Mouse (Mus musculus): ENCODE data around the gene Tacc2. TPM values are rescaled to one million over a fixed set of nuclear protein-coding genes. Genes with fewer than 3 reads are reported as not detected.
A peak's percentile ranks its signal among the peaks of the same experiment; 100 is the strongest.

The Tacc2 gene
- total RNA-seq, 2 experiments from 2014 or later: 75.1 to 82.4 TPM

DNA sequence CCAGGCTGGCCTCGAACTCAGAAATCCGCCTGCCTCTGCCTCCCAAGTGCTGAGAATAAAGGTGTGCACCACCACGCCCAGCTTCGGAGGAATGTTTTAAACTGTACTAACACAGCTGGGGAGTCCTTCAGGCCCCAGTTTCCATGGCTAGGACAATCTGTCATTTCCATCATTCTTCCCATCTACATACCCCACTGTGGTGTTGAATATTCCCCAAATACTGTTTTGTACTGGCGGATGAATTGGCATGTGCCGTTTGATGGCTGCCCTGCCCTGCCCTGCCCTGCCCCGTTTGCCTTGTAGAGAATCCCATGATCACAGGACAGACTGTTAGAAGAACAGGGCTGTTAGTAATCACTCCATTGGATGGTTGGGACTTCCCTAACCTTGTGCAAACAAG lies 134.6 kb downstream of the Tacc2 start:
- no peak for DNase-seq (ENCODE audit: extremely low spot score in 1 of 2, low spot score in 1 of 2)

DNA sequence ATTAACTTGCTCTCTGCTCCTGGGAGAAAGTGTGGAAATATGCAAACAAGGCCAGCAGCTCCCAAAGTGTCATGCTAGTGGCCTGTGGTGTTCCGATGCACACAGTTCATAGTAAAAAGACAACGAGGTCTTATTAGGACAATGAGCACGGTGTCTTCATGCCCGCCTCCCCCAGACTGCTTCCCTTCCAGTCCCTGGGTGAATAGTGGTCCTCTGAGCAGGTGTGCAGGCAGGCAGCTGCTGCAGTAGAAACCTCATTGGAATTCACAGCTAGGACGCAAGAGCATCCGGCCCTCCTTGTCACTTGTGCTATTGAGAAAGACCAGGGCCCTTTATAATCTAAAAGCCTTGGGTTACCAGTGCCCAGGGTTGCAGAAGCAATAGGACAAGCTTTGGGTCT lies 136.1 kb downstream of the Tacc2 start:
- DNase-seq (ENCODE audit: extremely low spot score in 1 of 2, low spot score in 1 of 2): no peak

DNA sequence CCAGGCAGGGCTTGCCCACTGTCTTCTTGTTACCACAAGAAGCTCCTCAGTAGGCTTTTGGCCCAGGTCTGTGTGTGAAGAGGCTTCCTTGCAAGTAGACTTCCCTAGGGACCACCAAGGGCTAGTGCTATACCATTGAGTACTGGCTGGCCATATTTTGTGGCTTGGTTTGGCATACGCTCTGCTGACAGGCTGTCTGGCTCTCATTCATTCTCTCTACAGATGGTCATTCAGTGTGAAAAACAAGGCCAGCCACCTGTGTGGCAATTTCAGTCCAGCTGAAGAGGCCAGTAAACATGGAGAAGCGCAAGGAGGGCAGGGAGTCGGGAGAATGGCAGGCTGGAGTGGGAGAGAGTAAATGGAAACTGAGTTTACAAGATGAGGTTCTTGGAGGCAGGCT lies 138.2 kb downstream of the Tacc2 start:
- no peak for DNase-seq (ENCODE audit: extremely low spot score in 1 of 2, low spot score in 1 of 2)

DNA sequence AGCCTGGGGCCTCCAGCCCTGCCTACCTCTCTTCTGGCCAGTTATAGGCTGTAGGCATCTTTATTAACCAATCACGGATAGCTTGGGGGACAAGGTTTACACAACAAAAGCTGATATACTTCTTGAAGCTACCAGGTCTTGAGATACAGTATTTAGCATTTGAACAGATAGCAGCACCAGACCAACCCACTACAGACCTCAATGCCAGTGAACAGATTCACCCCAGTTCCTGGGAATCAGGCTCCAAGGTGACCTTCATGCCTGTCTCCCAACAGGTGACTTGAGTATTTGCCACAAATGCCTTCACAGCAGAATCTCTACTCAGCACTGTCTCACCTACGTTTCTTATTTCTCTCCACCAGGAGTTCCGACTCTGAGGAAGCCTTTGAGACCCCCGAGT lies 139.1 kb downstream of the Tacc2 start:
- no peak for DNase-seq (ENCODE audit: extremely low spot score in 1 of 2, low spot score in 1 of 2)

DNA sequence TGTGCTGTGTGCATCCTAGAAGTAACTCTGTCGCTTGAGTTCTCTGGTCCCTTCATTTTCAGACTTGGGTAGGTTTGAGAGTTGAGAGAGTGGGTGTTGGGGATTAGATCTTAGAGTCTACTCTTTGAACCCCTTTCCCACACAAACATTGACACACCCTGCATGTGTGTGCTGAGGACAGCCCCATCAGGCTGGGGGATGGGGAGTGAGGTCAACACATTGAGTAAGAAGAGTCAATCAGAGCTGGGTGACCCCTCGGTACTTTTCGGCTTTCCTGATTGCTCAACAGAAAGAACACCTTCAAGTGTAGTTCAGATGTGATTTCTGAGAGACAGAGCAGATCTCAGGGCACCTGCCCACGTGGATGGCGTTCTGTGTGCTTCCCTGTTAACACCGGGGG lies 139.8 kb downstream of the Tacc2 start:
- no peak for DNase-seq (ENCODE audit: extremely low spot score in 1 of 2, low spot score in 1 of 2)

DNA sequence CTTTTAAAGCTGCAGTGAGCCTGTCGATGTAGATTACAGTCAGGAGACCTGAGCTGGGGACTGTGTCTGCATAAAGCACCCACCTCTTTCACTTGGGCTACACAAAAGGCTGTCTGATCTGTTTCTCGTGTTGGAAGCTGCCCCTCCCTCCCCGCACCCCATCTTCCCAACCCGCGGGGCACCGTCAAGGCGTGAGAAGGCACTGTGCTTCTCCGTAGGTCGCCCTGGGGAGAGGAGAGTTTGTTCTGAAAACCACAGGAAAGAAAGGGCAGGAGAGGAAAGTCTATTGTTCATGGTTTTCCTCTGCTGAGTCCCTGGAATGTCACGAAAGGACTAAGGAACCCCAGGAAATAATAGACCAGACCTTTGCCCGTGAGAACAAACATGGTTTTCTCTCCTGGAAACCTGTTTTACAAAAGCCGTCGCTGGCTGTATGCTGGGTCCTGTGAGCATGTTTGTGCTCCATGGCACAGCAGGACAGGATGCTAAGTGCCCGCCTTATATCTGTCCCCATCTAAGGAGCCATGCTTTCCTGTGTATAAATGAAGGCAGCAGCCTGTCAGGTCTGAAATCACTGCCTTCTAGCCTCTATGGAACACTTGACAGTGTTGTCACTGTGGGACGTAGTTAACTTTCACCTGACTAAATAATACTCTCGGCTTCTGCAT lies 142.8 kb downstream of the Tacc2 start:
- DNase-seq (ENCODE audit: extremely low spot score in 1 of 2, low spot score in 1 of 2): no peak

DNA sequence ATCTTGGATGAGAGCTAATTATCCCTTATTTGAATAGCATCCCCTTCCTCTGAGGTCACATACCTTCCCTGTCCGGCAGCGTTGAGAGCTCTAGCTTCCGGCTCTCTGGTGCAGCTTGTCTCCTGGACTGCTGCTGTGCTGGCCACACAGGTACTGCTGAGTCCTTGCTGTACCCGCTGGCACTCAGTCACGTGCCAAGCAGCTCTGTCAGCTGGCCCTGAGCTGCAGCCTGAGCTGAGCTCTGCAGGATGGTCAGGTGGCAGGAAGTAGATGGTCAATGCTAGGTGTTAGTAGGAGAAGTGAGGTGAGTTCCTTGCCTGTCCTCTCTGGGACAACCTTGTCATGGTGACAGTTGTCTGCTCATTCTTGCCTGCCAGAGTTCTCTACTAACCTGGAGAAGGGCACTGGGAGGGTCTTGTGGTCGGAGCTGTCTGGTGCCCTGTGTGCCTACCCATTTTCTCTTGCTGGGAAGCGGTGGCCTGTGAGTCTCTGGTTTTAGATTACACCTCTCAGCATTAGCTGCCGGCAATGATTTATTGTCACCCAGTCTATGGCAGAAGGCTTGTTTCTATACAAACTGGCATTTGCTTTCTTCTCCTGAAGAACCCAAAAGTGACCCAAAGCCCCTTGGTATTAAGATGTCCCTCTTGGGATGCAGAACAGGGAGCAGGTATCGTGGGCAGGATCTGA lies 143.6 kb downstream of the Tacc2 start:
- DNase-seq (ENCODE audit: extremely low spot score in 1 of 2, low spot score in 1 of 2): no peak

DNA sequence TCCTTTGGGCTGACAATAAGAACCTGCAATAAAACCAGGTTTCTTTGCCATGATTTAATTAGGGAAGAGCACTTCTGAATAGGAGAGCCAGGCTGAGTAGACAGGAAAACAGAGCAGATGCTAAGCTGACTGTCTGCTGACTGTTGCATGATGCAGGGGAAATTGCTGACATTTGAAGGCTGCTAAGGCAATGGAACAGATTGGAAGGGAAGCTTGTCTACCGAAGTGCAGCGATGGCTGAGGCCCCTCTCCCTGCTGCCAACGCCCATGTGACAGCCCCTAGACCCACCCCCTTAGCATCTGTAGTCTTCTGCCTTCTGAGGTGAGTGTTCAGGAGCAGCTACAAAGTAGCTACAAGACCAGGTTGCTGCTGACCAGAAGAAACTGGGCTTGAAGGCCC lies 148.9 kb downstream of the Tacc2 start:
- DNase-seq (ENCODE audit: extremely low spot score in 1 of 2, low spot score in 1 of 2): peak in 1 of 2 experiments; percentile 25

DNA sequence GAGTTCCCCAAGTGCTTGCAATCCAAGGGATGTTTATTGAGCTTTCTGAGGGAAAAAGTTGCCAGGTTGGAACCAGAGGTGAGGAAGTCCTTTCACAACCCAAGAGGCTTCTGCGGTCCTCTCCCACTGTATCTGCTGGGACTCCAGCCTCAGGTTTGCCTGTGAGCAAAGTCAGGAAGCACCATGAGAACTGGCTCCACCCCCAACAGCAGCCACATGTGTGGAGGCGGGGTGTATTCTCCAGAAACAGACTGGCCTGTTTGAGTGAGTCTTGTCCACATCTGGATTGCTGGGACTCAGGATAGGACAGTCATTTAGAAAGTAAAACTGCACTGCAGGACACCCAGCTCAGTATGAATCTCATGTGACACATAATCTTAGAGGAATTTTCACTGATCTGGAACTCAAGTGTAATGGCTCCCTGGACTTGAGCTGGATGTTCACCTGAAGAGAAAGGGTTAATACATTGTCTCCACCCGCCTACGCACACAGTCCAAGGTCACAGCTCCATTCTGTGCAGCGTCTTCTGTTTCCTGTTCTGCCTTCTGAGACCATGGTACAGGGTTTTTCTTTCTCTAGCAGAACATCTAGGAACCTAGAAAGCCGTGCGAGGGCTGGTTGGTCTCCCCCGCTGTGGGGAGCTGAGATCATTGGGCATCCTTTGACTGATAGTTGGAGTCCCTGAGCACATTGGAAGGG lies 149.6 kb downstream of the Tacc2 start:
- DNase-seq (ENCODE audit: extremely low spot score in 1 of 2, low spot score in 1 of 2): no peak

DNA sequence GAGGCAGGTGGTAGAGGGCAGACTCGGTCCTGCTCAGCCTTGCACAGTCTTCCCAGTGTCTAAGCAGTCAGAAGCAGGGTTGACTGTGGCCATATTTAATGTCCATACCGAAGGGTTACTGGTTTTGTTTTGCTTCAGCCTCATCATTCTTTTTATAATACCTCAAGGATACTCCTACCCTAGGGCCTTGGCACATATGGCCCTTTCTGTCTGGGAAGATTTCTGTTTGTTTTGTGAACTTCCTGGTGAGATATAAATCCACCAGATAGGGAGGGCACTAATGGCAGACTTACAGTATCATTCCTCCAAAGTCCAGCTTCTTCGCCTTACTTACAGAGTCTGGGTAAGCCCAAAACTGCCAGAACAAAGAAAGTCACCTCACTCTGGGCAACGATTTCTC lies 150.3 kb downstream of the Tacc2 start:
- DNase-seq (ENCODE audit: extremely low spot score in 1 of 2, low spot score in 1 of 2): no peak

DNA sequence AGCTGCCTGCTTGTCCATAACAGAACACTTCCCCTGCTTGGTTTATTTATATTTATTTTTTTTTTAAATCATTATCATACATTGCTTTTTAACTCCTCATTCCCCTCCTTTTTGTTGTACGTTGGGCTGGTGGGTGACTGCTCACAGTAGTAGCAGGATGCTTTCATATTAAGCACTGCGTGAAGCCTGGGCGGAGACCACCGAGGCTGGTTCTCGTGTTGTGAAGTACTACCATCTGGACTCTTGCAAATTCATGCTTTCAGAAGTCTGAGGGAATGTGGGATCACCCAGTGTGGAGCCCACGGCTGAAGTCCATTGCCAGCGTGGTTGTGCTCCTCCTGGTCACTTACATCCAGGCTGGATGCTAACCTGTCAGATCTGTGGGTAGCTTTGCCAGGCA lies 154.6 kb downstream of the Tacc2 start:
- no peak for DNase-seq (ENCODE audit: extremely low spot score in 1 of 2, low spot score in 1 of 2)

DNA sequence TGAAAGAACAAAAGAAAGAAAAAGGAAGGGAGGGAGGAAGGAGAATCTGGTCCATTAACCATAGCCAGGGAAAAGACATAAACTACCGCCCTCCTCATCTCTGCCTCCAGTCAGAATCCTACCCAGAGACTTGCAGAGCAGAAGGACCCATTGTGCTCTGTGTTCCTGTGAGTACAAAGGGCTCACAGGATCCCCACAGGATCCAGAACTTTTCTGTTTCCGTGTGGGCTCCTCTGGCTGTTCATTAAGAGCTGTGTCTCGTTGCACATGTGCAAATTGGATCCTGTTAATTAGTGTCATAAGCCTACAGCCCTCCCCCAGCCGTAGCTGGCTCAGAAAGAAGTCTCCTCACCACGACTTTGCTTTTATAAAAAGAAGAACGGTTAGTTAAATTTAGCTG lies 155.7 kb downstream of the Tacc2 start:
- no peak for DNase-seq (ENCODE audit: extremely low spot score in 1 of 2, low spot score in 1 of 2)

DNA sequence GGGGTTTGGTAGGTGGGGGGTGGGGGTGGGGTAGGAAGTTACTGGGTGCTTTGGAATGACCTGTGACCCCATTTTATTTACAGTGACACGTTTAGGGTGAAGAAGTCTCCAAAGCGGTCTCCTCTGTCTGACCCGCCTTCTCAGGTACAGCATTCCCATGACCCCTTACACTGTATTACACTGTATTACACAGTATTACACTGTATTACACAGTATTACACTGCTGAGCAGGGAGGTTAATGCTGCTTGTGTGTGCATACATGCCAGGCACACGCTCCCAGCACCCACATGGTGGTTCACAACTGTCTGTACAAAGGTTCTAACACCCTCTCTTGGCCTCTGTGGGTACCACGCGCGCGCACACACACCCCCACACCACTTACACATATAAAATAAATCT lies 156.2 kb downstream of the Tacc2 start:
- DNase-seq (ENCODE audit: extremely low spot score in 1 of 2, low spot score in 1 of 2): no peak

DNA sequence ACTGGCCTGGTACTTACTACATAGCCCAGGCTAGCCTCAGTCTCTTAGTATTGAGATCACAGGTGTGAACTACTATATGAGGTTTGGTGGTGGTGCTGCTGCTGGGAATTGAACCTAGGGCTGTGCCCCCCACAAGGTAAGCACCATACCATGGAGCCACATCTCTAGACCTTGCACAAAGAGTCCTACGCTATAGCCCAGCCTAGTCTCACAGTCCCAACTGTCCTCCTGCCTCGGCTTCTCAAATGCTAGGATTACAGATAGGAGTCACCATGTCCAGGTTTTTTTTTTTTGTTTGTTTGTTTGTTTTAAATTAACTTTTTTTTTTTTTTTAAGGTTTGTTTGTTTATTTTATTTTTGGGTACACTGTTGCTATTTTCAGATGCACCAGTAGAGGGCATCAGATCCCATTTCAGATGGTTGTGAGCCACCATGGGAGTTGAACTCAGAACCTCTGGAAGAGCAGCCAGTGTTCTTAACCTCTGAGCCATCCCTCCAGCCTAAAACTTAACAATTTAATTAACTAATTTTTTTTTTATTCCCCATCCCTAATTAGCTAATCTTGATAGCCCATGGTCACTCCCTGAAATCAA lies 157.1 kb downstream of the Tacc2 start:
- DNase-seq (ENCODE audit: extremely low spot score in 1 of 2, low spot score in 1 of 2): no peak

DNA sequence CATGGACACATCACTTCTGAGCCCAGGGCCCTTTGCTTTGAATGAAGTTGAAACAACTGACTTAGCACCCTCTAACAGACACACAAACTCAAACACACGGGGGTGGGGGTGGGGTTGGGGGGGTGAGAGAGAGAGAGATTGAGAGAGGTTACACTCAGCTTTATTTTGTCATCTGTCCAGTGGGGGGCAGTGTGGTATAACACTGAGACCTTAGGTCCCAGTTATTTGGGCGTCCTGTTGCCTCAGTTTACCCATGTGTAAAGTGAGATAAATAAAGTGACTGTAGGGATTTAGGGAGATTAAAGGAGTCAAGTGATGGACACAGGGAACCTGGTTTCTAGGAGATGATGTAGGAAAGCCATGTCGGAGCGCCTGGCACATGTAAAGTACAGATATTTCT lies 163.9 kb downstream of the Tacc2 start:
- DNase-seq (ENCODE audit: extremely low spot score in 1 of 2, low spot score in 1 of 2): no peak

DNA sequence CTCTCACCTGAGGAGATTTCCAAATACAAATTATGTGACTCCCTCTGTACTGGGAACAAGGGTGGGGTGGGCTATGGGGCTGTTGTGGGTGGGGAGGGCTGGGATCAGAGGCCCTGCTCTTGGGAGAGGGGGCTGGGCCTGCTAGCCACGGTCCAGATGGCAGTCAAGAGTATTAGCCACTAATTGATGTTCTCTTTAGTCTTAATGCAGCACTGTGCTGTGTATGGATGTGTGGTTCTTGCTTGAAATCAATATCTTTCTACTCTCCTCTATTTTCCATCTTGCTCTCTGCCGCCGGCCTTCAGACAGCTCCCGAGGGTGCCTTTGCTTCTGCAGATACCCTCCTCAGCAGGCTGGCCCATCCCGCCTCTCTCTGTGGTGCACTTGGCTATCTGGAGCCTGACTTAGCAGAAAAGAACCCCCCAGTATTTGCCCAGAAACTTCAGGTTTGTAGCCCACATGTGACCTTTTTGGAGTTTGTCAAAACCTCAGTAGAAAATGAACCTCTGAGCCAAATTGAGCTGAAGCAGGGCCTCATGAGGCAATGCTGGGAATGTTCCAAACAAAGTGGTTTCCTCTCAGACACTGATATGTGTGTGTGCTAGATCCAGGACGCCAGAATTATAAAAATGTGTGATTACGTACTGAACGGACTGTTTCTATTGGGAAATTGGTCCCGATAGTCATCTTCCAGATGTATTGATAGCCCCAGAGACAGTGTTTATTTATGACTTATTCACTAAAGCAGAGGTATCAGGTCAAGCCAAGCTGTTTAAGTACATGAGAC lies 166.2 kb downstream of the Tacc2 start:
- DNase-seq (ENCODE audit: extremely low spot score in 1 of 2, low spot score in 1 of 2): no peak

DNA sequence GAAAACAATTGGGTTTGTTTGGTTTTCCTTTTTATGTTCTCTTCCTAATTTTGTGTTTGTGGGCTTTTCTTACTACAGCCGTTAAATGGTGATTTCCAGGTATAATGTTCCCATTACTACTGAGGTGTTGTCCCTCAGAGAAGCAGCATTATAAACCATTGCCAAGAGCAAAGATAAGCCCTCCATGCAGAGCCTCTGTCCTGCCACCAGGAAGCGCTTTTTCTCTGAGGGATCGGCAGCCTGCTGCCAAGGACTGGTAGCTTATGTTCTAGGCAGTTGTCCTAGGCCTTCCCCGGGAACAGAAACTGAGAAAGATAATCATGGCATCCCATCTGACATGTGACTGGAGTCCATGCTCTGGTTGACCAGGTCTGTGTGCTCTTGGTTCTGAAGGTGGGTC lies 171.9 kb downstream of the Tacc2 start:
- no peak for DNase-seq (ENCODE audit: extremely low spot score in 1 of 2, low spot score in 1 of 2)

DNA sequence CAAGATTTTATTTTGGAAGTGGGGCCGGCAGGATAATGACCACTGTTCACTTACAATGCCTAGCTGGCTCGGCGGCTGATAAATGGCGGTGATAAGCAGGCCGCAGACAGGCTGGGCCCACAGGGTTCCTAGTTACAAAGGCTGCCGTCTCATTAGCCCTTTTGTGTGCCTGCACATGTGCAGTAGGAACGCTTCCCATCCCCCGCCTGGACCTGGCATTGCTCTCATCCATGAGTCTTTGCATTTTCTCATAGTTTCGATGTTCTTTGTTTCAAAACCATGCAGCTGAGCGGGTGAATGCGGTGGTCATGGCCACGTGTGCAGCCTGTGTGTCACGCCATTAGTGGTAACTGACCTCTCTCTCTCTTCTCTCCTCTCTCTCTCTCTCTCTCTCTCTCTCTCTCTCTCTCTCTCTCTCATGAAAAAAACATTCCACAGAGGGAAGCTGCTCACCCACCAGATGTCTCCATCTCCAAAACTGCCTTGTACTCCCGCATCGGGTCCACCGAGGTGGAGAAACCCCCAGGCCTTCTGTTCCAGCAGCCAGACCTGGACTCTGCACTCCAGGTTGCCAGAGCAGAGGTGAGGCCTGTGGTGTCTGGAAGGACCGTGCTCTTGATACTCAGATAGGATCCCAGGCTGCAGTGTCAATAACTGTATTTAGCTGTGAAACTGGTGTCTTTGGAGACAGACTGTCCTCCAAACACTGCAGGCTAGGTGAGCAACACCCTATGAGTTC lies 173.7 kb downstream of the Tacc2 start:
- DNase-seq (ENCODE audit: extremely low spot score in 1 of 2, low spot score in 1 of 2): no peak

DNA sequence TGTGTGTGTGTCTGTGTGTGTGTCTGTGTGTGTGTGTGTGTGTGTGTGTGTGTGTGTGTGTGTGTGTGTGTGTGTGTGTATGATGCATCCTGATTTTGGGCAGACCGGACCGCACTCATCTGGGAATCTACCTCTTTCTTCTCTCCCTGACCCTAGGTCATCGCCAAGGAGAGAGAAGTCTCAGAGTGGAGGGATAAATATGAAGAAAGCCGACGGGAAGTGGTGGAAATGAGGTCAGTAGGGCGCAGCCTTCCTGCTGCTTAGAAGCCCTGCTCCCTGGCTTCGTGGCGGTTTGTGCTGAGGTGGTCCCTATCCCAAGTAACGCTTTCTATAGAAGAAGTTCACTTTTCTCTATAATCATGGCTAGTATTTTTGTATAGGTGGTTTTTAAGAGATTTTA lies 174.4 kb downstream of the Tacc2 start:
- no peak for DNase-seq (ENCODE audit: extremely low spot score in 1 of 2, low spot score in 1 of 2)

DNA sequence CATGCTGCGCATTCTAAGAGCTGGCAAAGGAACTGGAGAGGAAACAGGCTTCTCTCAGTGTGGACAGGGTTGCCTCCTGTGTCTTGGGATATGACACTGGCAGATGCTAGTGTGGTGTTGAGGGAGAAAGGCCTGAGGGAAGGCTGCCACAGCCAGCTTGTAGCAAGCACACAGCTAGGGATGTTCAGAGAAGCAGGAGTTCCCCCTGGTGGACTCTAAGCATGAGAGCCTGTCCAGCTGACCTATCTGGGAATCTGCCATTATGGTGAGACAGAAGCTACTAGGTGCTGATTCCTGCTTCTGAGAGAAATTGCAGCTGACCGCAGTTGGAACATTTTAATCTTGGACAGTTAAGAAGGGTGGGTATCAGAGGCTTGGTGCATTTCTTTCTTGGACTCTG lies 177.6 kb downstream of the Tacc2 start:
- DNase-seq (ENCODE audit: extremely low spot score in 1 of 2, low spot score in 1 of 2): no peak

Data from layer of hippocampus, postnatal 25 days (tissue).